Mouse (Mus musculus): ENCODE data around the gene Nptn. TPM values are rescaled to one million over a fixed set of nuclear protein-coding genes. Genes with fewer than 3 reads are reported as not detected.
"Not testable (repeated sequence)": the region's sequence is repeated elsewhere in the genome, so short reads cannot be mapped to it uniquely, and the experiment has no call there.

The Nptn gene
- total RNA-seq, 1 experiment from 2014 or later = 64.8 TPM

DNA sequence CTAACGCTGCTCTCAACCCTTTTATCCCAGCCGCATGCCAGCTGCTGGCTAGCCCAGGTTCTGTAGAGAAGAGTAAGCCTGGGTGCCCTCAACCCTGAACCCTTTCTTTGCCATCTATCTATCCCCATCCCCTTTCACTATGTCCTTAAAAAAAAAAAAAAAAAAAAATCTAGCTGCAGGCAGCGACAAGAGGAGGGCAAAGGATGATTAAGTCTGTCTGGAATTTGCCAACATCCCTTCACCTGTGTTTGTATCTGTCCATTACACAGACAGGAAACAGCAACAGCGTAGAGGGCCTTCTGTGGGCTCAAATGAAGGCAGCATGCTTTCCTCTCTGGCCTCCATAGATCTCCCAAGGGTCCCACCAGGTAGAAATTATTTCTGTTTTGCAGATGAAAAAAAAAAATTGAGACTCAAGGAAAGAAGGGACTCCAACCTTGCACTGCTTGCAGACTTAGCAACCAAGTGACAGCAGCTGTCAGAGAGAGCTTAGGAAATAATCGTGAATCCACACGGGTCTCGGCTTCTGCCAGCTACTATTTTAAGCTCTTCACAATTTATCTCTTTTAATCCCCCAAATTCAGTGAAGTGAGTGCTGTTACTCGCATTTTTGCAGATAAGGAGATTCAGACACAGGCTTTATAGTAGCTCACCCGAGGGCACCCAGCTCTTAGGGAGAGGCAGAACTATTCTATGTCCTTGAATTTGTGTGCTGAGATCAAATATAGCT is 26.2 kb upstream of the Nptn start:
- no peak for ATAC-seq (replicated peaks in 1 of 2; ENCODE audit: insufficient read depth in 1 of 2, low FRiP score in 2 of 2, low TSS enrichment in 1 of 2, low read depth in 1 of 2, poor library complexity in 2 of 2, severe bottlenecking in 2 of 2)

DNA sequence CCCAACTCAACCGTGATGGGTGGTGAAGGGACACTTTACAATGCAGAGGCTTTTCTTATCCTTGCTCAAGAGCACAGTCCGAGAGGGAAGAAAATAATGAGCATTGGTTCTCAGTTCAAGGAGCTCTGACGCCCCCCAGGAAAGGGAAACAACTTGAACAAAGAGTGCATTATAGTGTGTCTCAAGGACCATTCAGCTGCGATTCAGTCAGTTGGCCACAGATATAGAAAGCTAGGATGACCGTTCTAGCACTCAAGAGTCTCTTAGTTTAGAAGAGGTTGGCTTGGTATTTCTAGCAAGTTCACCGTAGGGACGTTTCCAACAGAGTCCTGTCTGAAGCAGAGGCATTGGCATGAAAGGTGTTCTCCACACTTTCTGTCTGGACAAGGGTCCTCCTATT is 25.4 kb upstream of the Nptn start:
- no peak for ATAC-seq (replicated peaks in 1 of 2; ENCODE audit: insufficient read depth in 1 of 2, low FRiP score in 2 of 2, low TSS enrichment in 1 of 2, low read depth in 1 of 2, poor library complexity in 2 of 2, severe bottlenecking in 2 of 2)

DNA sequence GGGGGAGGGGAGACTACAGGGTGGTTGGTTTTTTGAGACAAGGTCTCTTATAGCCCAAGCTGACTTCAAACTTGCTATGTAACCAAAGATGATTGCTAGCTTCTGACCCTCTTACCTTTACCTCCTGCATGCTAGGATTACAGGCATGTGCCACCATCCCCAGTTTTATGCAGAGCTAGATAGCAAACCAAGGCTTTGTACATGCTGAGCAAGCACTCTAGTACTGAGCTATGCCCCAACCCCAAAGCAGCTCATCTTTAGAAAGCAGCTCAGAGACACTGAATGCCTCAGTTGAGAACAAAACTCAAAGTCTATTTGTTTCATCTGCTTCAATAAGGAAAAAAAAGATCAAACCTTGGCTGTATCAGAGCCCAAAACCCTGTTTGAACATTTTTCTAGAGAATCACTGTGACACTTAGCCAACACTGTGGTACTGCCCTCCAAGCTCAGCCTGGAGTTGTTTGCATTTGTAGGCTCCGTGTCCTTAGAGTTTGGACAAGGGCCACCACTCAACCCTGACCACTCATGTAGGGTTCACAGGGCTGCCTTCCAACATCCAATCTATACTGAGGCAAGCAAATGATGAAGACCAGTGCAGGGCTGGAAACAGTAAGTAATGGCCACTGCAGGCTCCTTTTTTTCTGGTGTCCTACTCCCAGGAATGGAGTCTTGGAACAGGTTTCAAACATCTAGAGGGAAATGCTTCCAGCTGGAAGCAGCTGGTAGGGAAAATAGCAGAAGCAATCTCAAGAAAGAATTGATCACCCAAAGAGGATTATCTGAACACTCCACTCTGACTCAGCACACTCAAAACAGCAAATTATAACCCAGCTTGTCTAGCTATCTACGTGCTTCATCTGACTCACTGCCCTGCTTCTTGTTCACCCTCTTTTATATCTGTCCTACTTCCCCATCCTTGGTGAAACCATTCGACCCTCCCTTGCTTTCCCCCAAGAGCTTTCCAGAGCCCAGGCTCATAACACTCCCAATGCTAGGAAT is 24.3 kb upstream of the Nptn start:
- ATAC-seq (replicated peaks in 1 of 2; ENCODE audit: insufficient read depth in 1 of 2, low FRiP score in 2 of 2, low TSS enrichment in 1 of 2, low read depth in 1 of 2, poor library complexity in 2 of 2, severe bottlenecking in 2 of 2) = no peak

DNA sequence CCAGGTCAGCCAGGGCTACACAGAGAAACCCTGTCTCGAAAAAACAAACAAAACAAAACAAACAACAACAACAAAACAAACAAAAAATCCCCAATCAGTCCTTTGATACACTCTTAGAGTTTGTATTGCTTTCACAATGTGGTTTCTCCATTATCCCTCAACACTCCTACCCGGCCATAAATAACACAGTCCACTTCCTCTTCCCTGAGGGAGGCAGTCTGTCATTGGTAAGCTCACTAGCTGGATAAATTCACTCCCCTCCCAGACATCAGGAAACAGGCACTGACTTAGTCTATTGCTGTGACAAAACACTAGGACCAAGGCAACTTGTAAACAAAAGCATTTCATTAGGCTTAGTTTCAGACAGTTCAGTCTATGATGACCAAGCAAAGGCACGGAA is 21.8 kb upstream of the Nptn start:
- peak; percentile 58 to 75 for ATAC-seq (replicated peaks in 1 of 2; ENCODE audit: insufficient read depth in 1 of 2, low FRiP score in 2 of 2, low TSS enrichment in 1 of 2, low read depth in 1 of 2, poor library complexity in 2 of 2, severe bottlenecking in 2 of 2)

DNA sequence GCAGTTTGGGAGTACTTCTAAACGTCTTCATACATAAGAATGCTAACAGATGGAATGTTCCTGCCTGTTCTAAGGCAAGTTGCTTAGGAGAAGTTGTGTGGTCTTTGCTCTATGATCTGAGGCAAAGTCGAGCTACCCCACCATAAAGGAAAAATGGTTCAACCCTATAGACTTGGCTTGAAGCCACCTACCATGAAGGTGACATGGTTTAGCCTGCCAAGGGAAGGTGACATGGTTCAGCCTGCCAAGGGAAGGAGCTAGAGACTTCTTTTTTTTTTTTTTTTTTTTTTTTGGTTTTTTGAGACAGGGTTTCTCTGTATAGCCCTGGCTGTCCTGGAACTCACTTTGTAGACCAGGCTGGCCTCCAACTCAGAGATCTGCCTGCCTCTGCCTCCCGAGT is 16.1 kb upstream of the Nptn start:
- ATAC-seq (replicated peaks in 1 of 2; ENCODE audit: insufficient read depth in 1 of 2, low FRiP score in 2 of 2, low TSS enrichment in 1 of 2, low read depth in 1 of 2, poor library complexity in 2 of 2, severe bottlenecking in 2 of 2) = 0 out of 4 replicates have a peak, but pooled peaks of 1 of the 2 experiments have one; percentile 17

DNA sequence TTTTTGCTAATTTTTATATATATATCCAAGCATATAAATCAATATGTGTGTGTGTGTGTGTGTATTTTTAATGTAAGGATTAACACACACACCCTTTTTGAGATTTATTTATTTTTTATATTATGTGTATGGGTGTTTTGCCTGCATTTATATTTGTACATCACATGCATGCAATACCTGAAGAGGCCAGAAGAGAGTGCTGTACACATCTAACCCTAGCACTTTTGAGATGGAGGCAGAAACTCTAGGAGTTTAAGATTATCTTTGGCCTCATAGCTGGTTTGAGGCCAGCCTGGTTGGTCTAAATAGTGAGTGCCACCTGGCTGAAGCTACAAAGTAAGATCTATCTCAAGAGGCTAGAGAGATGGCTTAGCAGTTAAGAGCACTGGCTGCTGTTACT is 14.4 kb upstream of the Nptn start:
- no peak; a peak in 2 of 4 replicates for ATAC-seq (replicated peaks in 1 of 2; ENCODE audit: insufficient read depth in 1 of 2, low FRiP score in 2 of 2, low TSS enrichment in 1 of 2, low read depth in 1 of 2, poor library complexity in 2 of 2, severe bottlenecking in 2 of 2)

DNA sequence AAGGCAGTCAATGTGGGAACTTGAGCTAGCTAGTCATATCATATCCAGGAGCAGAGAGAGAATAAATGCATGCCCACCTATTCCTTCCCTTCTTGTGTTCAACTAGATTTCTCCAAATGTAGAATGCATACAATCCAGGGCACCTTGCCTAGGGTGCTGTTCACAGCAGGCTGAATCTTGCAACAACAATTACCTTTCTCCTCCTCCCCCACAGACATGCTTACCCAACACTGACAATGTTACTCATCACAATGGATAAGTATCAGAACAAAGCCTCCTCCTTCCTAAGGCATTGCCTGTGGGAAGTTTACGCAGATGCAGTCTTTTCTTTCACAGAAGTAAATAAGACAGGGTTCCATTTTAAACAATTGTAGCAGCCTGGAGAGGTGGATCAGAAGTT is 11.0 kb upstream of the Nptn start:
- no peak for ATAC-seq (replicated peaks in 1 of 2; ENCODE audit: insufficient read depth in 1 of 2, low FRiP score in 2 of 2, low TSS enrichment in 1 of 2, low read depth in 1 of 2, poor library complexity in 2 of 2, severe bottlenecking in 2 of 2)

DNA sequence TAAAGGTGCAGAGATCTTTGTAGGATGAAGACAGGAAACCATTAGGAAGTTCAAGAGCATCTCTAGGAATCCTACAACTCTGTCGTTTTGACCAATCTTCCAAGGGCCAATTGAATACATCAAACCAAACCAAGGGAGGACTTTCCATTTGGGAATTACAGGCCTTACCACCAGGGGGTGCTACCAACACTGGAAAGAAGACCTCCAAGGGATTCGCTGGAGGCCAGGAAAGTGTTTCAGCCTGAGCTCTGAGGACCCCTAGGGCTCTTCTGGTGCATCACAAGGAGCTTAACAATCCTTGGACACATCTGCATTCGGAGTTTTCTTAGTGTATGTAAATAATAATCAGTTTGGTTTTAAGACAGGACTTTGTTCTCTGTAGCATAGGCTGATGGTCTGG is 3.4 kb upstream of the Nptn start:
- peak; percentile 61 to 74 for ATAC-seq (replicated peaks in 1 of 2; ENCODE audit: insufficient read depth in 1 of 2, low FRiP score in 2 of 2, low TSS enrichment in 1 of 2, low read depth in 1 of 2, poor library complexity in 2 of 2, severe bottlenecking in 2 of 2)

DNA sequence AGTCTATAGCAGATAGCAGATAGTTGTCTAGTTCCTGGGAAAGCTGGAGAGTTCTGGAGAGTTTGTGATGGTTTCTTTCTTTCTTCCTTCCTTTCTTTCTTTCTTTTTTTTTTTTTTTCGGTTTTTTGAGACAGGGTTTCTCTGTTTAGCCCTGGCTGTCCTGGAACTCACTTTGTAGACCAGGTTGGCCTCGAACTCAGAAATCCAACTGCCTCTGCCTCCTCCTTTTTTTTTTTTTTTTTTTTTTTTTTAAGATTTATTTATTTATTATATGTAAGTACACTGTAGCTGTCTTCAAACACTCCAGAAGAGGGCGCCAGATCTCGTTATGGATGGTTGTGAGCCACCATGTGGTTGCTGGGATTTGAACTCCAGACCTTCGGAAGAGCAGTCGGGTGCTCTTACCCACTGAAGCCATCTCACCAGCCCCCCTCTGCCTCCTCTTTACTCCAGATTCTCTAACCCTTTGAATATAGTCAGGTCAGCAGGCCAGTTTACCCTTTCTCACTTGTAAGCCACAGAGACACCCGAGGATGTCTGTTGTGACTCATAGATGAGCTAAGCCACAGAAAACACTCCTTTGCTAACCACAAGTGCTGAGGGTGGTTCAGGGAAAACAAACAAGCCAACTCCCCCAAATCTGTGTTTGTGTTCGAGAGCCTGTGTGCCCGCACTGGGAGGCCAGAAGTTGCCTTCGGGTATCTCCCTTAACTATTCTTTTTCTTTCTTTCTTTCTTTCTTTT is 1.4 kb upstream of the Nptn start:
- not testable (repeated sequence) for ATAC-seq (replicated peaks in 1 of 2; ENCODE audit: insufficient read depth in 1 of 2, low FRiP score in 2 of 2, low TSS enrichment in 1 of 2, low read depth in 1 of 2, poor library complexity in 2 of 2, severe bottlenecking in 2 of 2)

DNA sequence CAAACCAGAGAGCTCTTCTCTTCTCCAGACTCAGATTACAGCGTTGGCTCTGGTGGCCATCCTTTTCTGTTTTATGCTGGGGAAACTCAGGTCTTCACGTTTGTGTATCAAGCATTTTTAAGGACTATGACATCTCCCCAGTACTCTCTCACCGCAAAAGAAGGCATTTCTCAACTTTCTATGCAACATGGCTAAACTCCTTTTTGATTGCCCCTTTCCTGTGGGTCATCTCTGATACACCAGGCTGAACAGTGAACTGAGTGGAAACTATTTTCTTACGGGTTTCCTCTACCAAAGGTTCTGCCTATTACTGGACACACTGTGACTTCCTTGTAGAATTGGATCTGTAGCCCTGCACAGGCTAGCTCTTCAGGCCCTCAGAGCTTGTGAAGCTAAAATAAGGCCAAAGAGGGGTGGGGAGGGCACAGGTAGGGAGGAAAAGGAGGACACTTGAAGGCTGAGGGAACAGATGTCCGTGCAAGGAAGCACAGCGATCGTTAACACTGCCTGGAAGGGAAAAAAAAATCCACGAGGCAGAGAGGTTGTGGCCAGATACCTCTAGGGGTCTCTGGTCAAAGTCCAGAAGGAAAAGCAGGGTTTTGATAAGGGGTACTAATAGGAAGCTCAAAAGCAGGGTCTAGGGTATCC is 633 bp upstream of the Nptn start:
- ATAC-seq (replicated peaks in 1 of 2; ENCODE audit: insufficient read depth in 1 of 2, low FRiP score in 2 of 2, low TSS enrichment in 1 of 2, low read depth in 1 of 2, poor library complexity in 2 of 2, severe bottlenecking in 2 of 2) = no peak

DNA sequence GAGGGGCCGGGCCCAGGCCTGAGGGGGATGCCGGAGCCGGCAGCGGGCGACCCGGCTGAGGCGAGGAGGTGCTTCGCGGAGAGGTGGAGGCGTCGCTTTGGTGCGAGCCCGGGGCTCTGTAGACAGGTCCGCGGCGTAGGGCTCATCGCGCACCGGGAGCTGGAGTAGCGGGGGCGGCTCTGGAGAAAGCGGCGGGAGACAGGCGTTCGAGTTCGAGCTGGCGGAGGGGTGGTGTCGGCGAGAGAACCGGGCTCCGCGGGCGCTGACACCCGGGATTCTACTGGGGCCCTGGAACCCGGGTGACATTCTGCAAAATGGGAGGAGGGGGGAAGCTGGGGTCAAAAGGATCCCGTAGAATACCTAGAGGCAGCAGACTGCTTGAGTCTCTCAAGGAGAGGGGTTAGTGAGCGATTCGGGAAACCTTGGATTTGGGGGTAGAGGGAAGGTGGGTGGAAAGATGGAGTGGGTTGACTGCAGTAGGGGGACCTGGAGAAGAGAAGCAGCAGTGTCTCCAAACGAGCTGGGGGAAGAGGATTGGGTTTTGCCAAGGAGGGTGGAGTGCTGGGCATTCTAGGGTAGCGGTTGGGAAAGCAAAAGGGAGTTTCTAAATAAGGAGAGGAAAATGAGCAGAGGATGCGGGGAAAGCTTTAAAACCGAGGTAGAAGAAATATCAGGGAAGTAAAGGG is 684 bp downstream of the Nptn start:
- ATAC-seq (replicated peaks in 1 of 2; ENCODE audit: insufficient read depth in 1 of 2, low FRiP score in 2 of 2, low TSS enrichment in 1 of 2, low read depth in 1 of 2, poor library complexity in 2 of 2, severe bottlenecking in 2 of 2) = no peak

DNA sequence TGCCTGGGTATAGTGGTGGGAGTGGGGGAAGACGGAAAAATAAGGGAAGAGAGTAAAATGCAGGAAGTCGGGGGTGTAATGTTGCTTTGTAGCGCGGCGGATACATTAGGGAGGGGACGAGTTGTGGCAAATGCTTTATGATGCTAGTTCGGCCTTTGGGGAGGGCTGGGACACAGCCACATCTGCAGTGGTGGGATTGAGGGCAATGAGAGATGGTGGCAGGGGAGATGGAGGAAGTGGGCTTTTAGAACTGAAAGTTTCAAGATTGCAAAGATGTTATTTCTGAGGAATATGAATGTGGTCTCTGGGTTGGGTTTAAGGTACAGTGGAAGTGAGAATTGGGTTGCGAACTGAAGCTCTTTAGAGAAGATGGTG is 1.2 kb downstream of the Nptn start:
- ATAC-seq (replicated peaks in 1 of 2; ENCODE audit: insufficient read depth in 1 of 2, low FRiP score in 2 of 2, low TSS enrichment in 1 of 2, low read depth in 1 of 2, poor library complexity in 2 of 2, severe bottlenecking in 2 of 2) = 0 out of 4 replicates have a peak, but pooled peaks have one; percentile 8 to 29

DNA sequence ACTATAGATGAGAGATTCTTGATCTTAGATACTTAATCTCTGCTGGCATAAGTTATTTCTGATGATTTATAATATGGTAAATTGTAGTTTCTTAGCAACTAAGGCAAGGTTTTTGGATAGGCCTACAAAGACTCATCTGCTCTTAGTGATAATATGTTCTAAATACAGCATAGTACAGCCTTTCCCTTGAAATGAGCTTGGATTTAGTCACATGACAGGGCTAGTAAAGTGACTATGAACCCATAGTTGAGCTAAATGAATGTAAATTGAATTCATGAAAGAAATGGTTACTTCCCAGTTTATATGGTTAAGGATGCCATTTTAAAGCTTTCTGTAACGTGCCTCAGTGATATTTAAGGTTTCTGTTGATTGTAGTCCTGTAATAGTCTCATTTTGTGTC is 2.3 kb downstream of the Nptn start:
- no peak for ATAC-seq (replicated peaks in 1 of 2; ENCODE audit: insufficient read depth in 1 of 2, low FRiP score in 2 of 2, low TSS enrichment in 1 of 2, low read depth in 1 of 2, poor library complexity in 2 of 2, severe bottlenecking in 2 of 2)

DNA sequence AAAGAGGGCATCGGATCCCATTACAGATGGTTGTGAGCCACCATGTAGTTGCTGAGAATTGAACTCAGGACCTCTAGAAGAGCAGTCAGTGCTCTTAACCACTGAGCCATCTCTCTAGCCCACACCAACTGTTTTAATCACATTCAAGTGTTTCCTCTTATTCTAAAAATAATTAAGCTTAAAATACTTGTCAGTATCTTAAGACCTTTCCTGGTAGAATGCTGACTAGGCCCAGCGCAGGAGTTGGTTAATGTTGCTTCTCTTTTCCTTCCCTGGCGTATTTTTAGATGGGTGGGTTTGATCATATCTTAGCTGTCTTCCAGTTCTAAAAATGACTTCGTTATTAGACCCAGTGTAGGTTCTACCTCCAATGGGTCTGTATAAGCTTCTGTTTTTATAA is 6.6 kb downstream of the Nptn start:
- ATAC-seq (replicated peaks in 1 of 2; ENCODE audit: insufficient read depth in 1 of 2, low FRiP score in 2 of 2, low TSS enrichment in 1 of 2, low read depth in 1 of 2, poor library complexity in 2 of 2, severe bottlenecking in 2 of 2) = no peak; a peak in 1 of 4 replicates

DNA sequence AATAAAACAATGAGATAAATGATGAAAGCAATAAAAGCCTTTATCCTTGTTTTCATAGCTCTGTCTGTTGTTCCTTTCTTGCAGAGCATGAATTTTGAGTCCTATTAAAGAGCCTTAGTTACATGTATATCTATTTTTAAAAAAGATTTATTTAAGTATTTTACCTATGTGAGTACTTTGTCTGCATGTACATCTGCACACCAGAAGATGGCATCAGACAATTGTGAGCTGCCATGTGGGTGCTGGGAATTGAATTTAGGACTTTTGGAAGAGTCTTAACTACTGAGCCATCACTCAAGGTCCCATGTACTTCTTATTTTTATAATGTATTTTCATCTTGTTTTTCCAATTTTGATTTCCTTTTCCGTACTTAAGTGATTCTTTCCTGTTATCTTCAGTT is 13.3 kb downstream of the Nptn start:
- no peak for ATAC-seq (replicated peaks in 1 of 2; ENCODE audit: insufficient read depth in 1 of 2, low FRiP score in 2 of 2, low TSS enrichment in 1 of 2, low read depth in 1 of 2, poor library complexity in 2 of 2, severe bottlenecking in 2 of 2)

DNA sequence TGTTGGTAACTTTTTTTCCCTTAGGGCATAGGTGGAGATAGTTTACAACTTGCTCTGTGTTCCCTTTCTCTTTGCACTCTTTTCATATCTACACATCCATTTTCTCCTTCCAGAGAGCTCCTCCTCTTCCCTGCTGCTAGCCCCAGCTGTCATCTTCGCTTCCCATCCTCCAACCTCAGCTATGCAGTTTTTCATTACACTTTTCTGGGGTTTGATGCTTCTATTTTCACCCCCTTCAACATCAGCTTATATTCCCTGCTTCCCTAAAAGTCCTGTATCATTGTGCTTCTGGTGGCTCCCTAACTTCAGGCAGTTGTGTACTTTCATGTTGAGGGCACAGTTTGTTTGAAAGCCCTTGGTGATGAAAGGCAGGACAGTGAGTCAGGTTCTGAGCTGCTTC is 31.8 kb downstream of the Nptn start:
- ATAC-seq (replicated peaks in 1 of 2; ENCODE audit: insufficient read depth in 1 of 2, low FRiP score in 2 of 2, low TSS enrichment in 1 of 2, low read depth in 1 of 2, poor library complexity in 2 of 2, severe bottlenecking in 2 of 2) = no peak
